Mouse (Mus musculus): Measurements from ENCODE around the gene Ilvbl. TPM values are rescaled to one million over a fixed set of nuclear protein-coding genes. Genes with fewer than 3 reads are reported as not detected.
"Not testable (repeated sequence)": the region's sequence is repeated elsewhere in the genome, so short reads cannot be mapped to it uniquely, and the experiment has no call there.

The Ilvbl gene
- polyA plus RNA-seq, 1 experiment from 2014 or later, result 66.9 TPM

GRCm38 (mm10) chr10:78591406-78592328 lies 17.5 kb downstream of the Ilvbl start, which contains the start of gene Syde1:
Gene Syde1, minus strand, starts transcription at chr10:78591964.
- peak within 1 kb of the TSS; percentile 59 for H3K9ac ChIP-seq (replicated peaks)
- peak; percentile 73; the same call in 1 of the 2 replicates for ATAC-seq (ENCODE audit: low FRiP score)
- H3K27ac ChIP-seq (replicated peaks), result peak within 1 kb of the TSS; percentile 68
- H3K4me3 ChIP-seq (replicated peaks), result peak within 1 kb of the TSS; percentile 47
- 4% methylated on average over 50 of the region's 54 CpGs for WGBS
- H3K4me2 ChIP-seq, result peak within 1 kb of the TSS; percentile 68
- H3K4me1 ChIP-seq, result peaks cover 8% of the 10 kb centered on the region
- H3K9me3 ChIP-seq (replicated peaks), result no peaks in the 10 kb centered on the region
- H3K36me3 ChIP-seq, result no peaks in the 10 kb centered on the region
- peaks cover 7% of the 10 kb centered on the region; the same call in 1 of the 2 replicates for H3K27me3 ChIP-seq (replicated peaks)

GRCm38 (mm10) chr10:78592856-78593379 lies 18.8 kb downstream of the Ilvbl start:
- no peak for ATAC-seq (ENCODE audit: low FRiP score)

GRCm38 (mm10) chr10:78593736-78594135 lies 19.6 kb downstream of the Ilvbl start:
- Histone ChIP-seq H3K4me1 (peaks cover 8% of the 10 kb centered on the region), H3K9ac (replicated peaks) (no peak overlapping the region)
- no peak for ATAC-seq (ENCODE audit: low FRiP score)

More at GRCm38 (mm10) chr10:78592856-78593379, 18.8 kb downstream of the Ilvbl start:
- H3K9ac ChIP-seq (replicated peaks), result no peak overlapping the region
- peaks cover 7% of the 10 kb centered on the region; the same call in 1 of the 2 replicates for H3K27me3 ChIP-seq (replicated peaks)
- H3K4me1 ChIP-seq, result peaks cover 8% of the 10 kb centered on the region
- H3K27ac ChIP-seq (replicated peaks), result no peak overlapping the region
- WGBS, result 89% methylated on average over 4 of the region's 4 CpGs
- no peaks in the 10 kb centered on the region for H3K9me3 ChIP-seq (replicated peaks)
- H3K4me3 ChIP-seq (replicated peaks), result no peak overlapping the region
- H3K36me3 ChIP-seq, result no peaks in the 10 kb centered on the region
- H3K4me2 ChIP-seq, result no peak overlapping the region

GRCm38 (mm10) chr10:78594157-78594556 lies 20.0 kb downstream of the Ilvbl start:
- no peaks in the 10 kb centered on the region for H3K9me3 ChIP-seq (replicated peaks)
- no peak overlapping the region for H3K4me2 ChIP-seq
- peaks cover 8% of the 10 kb centered on the region for H3K4me1 ChIP-seq
- H3K27me3 ChIP-seq (replicated peaks), result peaks cover 7% of the 10 kb centered on the region; the same call in 1 of the 2 replicates
- no peak overlapping the region for H3K9ac ChIP-seq (replicated peaks)
- no peak for ATAC-seq (ENCODE audit: low FRiP score)
- 79% methylated on average over 6 of the region's 6 CpGs for WGBS
- no peak overlapping the region for H3K27ac ChIP-seq (replicated peaks)
- H3K4me3 ChIP-seq (replicated peaks), result no peak overlapping the region
- H3K36me3 ChIP-seq, result no peaks in the 10 kb centered on the region

More at GRCm38 (mm10) chr10:78593736-78594135, 19.6 kb downstream of the Ilvbl start:
- Histone ChIP-seq H3K27ac (replicated peaks) (no peak overlapping the region), H3K4me2 (no peak overlapping the region), H3K36me3 (no peaks in the 10 kb centered on the region), H3K4me3 (replicated peaks) (no peak overlapping the region), H3K9me3 (replicated peaks) (no peaks in the 10 kb centered on the region), H3K27me3 (replicated peaks) (peaks cover 7% of the 10 kb centered on the region; the same call in 1 of the 2 replicates)
- 94% methylated on average over 5 of the region's 5 CpGs for WGBS

GRCm38 (mm10) chr10:78594566-78594965 lies 20.4 kb downstream of the Ilvbl start:
- no peak for ATAC-seq (ENCODE audit: low FRiP score)
- Histone ChIP-seq H3K27ac (replicated peaks) (no peak overlapping the region), H3K9me3 (replicated peaks) (no peaks in the 10 kb centered on the region), H3K27me3 (replicated peaks) (peaks cover 7% of the 10 kb centered on the region; the same call in 1 of the 2 replicates), H3K4me3 (replicated peaks) (no peak overlapping the region), H3K4me2 (no peak overlapping the region), H3K36me3 (no peaks in the 10 kb centered on the region), H3K4me1 (peaks cover 8% of the 10 kb centered on the region), H3K9ac (replicated peaks) (no peak overlapping the region)

- H3K27me3 ChIP-seq (replicated peaks), result no peaks in the 10 kb centered on the region
- H3K9me3 ChIP-seq (replicated peaks), result no peaks in the 10 kb centered on the region
- 90% methylated on average over 5 of the region's 5 CpGs for WGBS
- no peaks in the 10 kb centered on the region for H3K36me3 ChIP-seq
- no peak overlapping the region for H3K4me3 ChIP-seq (replicated peaks)
- no peak overlapping the region for H3K27ac ChIP-seq (replicated peaks)
- no peaks in the 10 kb centered on the region for H3K4me1 ChIP-seq
- no peak overlapping the region for H3K9ac ChIP-seq (replicated peaks)
- H3K4me2 ChIP-seq, result no peak overlapping the region
- ATAC-seq (ENCODE audit: low FRiP score), result no peak
Measured at GRCm38 (mm10) chr10:78599865-78600264, 25.7 kb downstream of the Ilvbl start.

GRCm38 (mm10) chr10:78605080-78605479 lies 30.9 kb downstream of the Ilvbl start:
- Histone ChIP-seq H3K4me3 (replicated peaks) (no peak overlapping the region), H3K9me3 (replicated peaks) (no peaks in the 10 kb centered on the region), H3K4me1 (no peaks in the 10 kb centered on the region), H3K4me2 (no peak overlapping the region), H3K27ac (replicated peaks) (no peak overlapping the region), H3K36me3 (no peaks in the 10 kb centered on the region), H3K27me3 (replicated peaks) (no peaks in the 10 kb centered on the region), H3K9ac (replicated peaks) (no peak overlapping the region)
- 65% methylated on average over 3 of the region's 3 CpGs for WGBS
- ATAC-seq (ENCODE audit: low FRiP score), result no peak

- Histone ChIP-seq H3K4me2 (no peak overlapping the region), H3K9me3 (replicated peaks) (no peaks in the 10 kb centered on the region), H3K27me3 (replicated peaks) (no peaks in the 10 kb centered on the region), H3K27ac (replicated peaks) (no peak overlapping the region), H3K4me1 (no peaks in the 10 kb centered on the region), H3K36me3 (no peaks in the 10 kb centered on the region), H3K4me3 (replicated peaks) (no peak overlapping the region), H3K9ac (replicated peaks) (no peak overlapping the region)
- no peak for ATAC-seq (ENCODE audit: low FRiP score)
- 78% methylated on average over 3 of the region's 3 CpGs for WGBS
Measured at GRCm38 (mm10) chr10:78607602-78608001, 33.5 kb downstream of the Ilvbl start.

GRCm38 (mm10) chr10:78617974-78618373 lies 43.8 kb downstream of the Ilvbl start, which contains the start of gene Olfr1357:
Gene Olfr1357, minus strand, starts transcription at chr10:78618074.
- Histone ChIP-seq H3K9ac (replicated peaks) (no peak within 1 kb of the TSS), H3K27me3 (replicated peaks) (no peaks in the 10 kb centered on the region), H3K4me1 (no peaks in the 10 kb centered on the region), H3K27ac (replicated peaks) (no peak within 1 kb of the TSS), H3K9me3 (replicated peaks) (no peaks in the 10 kb centered on the region), H3K36me3 (no peaks in the 10 kb centered on the region), H3K4me3 (replicated peaks) (no peak within 1 kb of the TSS), H3K4me2 (no peak within 1 kb of the TSS)
- no peak for ATAC-seq (ENCODE audit: low FRiP score)
- 88% methylated on average over 1 of the region's 1 CpGs for WGBS

GRCm38 (mm10) chr10:78623143-78623542 lies 49.0 kb downstream of the Ilvbl start:
- not testable (repeated sequence) for H3K4me1 ChIP-seq; H3K9ac ChIP-seq (replicated peaks); H3K4me2 ChIP-seq; H3K4me3 ChIP-seq (replicated peaks); H3K36me3 ChIP-seq; H3K27ac ChIP-seq (replicated peaks); ATAC-seq (ENCODE audit: low FRiP score); H3K27me3 ChIP-seq (replicated peaks); H3K9me3 ChIP-seq (replicated peaks)
- WGBS, result 87% methylated on average over 3 of the region's 3 CpGs

- H3K27me3 ChIP-seq (replicated peaks), result no peaks in the 10 kb centered on the region
- 0 out of 2 replicates have a peak, but pooled peaks cover 3% of the 10 kb centered on the region for H3K4me1 ChIP-seq
- 91% methylated on average over 4 of the region's 4 CpGs for WGBS
- H3K4me3 ChIP-seq (replicated peaks), result no peak overlapping the region
- H3K9ac ChIP-seq (replicated peaks), result no peak overlapping the region
- no peak overlapping the region for H3K27ac ChIP-seq (replicated peaks)
- no peak overlapping the region for H3K4me2 ChIP-seq
- no peak for ATAC-seq (ENCODE audit: low FRiP score)
- H3K9me3 ChIP-seq (replicated peaks), result no peaks in the 10 kb centered on the region
- H3K36me3 ChIP-seq, result no peaks in the 10 kb centered on the region
Measured at GRCm38 (mm10) chr10:78630194-78630593, 56.0 kb downstream of the Ilvbl start.
